Mouse (Mus musculus) brain, embryonic 14.5 days (tissue): Measurements from ENCODE around the gene Epha4. TPM values are rescaled to one million over a fixed set of nuclear protein-coding genes. Genes with fewer than 3 reads are reported as not detected.

Experiments used
- DNase-seq: peaks from one replicate; pipeline ENCODE4 v3.0.0-alpha.2; 2011; ENCODE audit warnings: low read depth
- CTCF ChIP-seq: fragments of 200-500 bp; IDR thresholded peaks from 2 replicates; pipeline ENCODE4 v1.5.1; 2012; ENCODE audit warnings: inconsistent platforms, mild to moderate bottlenecking, moderate library complexity, borderline replicate concordance; ENCODE audit not compliant: insufficient read depth, insufficient read length; ENCODE audit errors: extremely low read depth
- POLR2A ChIP-seq: fragments of 200-500 bp; IDR thresholded peaks from 2 replicates; pipeline ENCODE4 v1.6.1; 2012; ENCODE audit warnings: mild to moderate bottlenecking, inconsistent platforms, borderline replicate concordance; ENCODE audit not compliant: poor library complexity, insufficient read depth, insufficient read length, severe bottlenecking; ENCODE audit errors: extremely low read depth
- polyA plus RNA-seq: library from polyadenylated mRNA; depleted of rRNA; stranded (reverse); fragments of >200 nt; gene quantifications from 2 replicates; pipeline ENCODE4 v1.2.3, GENCODE M21; 2012; rRNA removed

Epha4 gene
- polyA plus RNA-seq, result 56.5 and 61.0 TPM in 2 replicates

GRCm38 (mm10) chr1:77514963-77515650, at the start of gene Epha4:
TSS of gene Epha4 (minus strand) at chr1:77515088.
- peak; percentile 98 for DNase-seq
- TF ChIP-seq CTCF, result no peak
- peak; percentile 63; the same call in 1 of the 2 replicates for TF ChIP-seq POLR2A

DNA sequence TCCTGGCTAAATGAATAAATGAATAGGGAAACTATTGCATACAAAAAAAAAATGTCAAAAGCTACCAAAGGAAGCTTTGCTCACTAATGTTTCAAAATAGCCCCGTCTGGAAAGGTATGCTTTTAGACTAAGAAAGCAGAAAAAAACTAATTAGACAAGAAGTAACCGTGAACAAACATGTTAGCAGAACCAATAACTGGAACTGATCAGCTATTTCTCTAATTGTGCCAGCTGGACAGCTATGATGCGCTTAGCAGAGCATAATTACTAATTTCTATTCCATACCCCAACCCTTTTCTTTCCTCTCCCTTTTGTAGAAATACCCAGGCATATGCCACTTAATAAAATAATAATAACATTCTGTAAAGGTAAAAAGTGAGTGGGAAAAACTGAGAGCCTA, 41.3 kb upstream of the Epha4 start:
- DNase-seq, result peak; percentile 47

DNA sequence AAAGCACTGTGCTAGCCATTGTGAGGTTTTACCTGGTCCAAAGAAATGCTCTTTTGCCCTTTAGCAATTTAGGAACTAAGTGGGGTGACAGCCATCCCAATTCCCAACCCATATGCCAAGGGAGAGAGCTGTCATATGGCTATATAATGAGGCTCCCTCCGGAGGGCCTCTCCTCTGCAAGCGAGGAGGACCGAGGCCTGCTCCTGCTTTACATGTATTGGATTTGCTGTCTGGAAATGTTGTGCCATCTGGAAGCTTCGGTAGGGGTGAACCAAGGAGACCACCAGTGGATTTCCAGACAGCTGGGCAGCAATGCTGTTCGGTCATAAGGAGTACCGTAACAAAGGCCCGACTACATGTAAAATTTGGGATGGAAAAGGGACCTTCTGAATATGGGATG, 37.0 kb upstream of the Epha4 start:
- TF ChIP-seq CTCF (no peak), POLR2A (no peak)
- DNase-seq, result peak; percentile 58

More for the DNA sequence above, 41.3 kb upstream of the Epha4 start:
- TF ChIP-seq CTCF (no peak), POLR2A (no peak)

- TF ChIP-seq CTCF, result no peak
- TF ChIP-seq POLR2A, result no peak
- peak; percentile 97 for DNase-seq
These were observed 30.8 kb upstream of the Epha4 start for GRCm38 (mm10) chr1:77545722-77546121.

GRCm38 (mm10) chr1:77545035-77545434, 30.1 kb upstream of the Epha4 start:
- TF ChIP-seq CTCF (no peak), POLR2A (no peak)
- no peak for DNase-seq

GRCm38 (mm10) chr1:77544279-77544678, 29.4 kb upstream of the Epha4 start:
- peak; percentile 66 for DNase-seq
- no peak for TF ChIP-seq POLR2A
- TF ChIP-seq CTCF, result no peak

DNA sequence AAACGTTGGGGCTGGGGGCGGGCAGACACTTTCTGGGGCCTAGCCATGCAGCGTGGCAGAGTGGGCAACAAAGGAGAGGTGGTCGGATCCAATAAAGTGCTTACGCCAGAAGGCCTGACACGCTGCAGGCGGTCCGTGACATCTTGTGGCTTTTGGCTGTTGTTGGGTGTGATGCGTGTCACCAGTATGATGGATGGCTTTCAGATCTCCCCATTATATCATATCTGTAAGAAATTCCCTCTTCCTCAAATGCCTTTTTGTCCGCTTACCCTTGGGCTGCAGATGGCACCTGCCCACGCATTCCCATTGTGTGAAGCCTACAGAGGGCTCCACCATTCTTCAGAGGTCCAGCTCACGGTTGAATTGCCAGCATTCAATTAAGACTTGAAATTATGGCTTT, 25.1 kb upstream of the Epha4 start:
- DNase-seq, result no peak

GRCm38 (mm10) chr1:77538559-77538958, 23.7 kb upstream of the Epha4 start:
- no peak for TF ChIP-seq POLR2A
- TF ChIP-seq CTCF, result no peak
- DNase-seq, result no peak

More for the DNA sequence above, 25.1 kb upstream of the Epha4 start:
- TF ChIP-seq CTCF, result no peak
- no peak for TF ChIP-seq POLR2A

- TF ChIP-seq CTCF, result no peak
- no peak for TF ChIP-seq POLR2A
- DNase-seq, result no peak
These were observed 21.0 kb upstream of the Epha4 start for GRCm38 (mm10) chr1:77535905-77536304.

- peak; percentile 86 for DNase-seq
- no peak for TF ChIP-seq CTCF
- no peak for TF ChIP-seq POLR2A
These were observed 17.8 kb upstream of the Epha4 start for GRCm38 (mm10) chr1:77532576-77533183.

DNA sequence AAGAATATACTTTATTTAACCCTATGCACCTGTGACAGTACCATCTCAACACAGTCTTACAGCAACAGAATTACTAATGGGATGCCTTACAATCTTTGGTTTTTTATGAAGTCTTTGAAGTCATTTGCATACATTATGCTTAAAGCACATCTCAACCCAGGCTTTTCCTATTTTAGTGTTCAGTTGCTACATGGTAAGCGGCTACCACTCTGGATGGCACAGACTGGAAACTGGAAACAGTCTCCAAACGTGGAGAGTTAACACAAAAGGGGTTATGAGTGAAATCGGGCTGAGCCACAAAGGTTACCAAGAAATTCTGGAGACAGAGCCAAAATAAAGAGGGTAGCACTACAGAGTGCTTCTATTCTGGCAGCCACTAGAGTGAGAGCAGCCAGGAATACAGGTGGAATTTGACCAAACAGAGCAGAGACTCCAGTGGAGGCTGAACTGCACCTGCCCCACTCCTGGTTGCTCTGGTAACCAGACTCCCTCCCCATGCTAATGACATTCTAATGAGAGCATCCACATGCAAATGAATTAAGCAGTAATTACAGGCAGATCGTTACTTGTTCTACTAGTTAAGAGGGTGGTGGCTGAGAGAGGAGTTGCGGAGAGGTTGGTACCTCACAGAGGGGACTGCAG, 17.2 kb upstream of the Epha4 start:
- TF ChIP-seq CTCF (no peak), POLR2A (no peak)
- DNase-seq, result peak; percentile 94

GRCm38 (mm10) chr1:77525082-77525481, 10.2 kb upstream of the Epha4 start:
- no peak for DNase-seq
- TF ChIP-seq CTCF, result no peak
- TF ChIP-seq POLR2A, result no peak

GRCm38 (mm10) chr1:77523354-77523753, 8.5 kb upstream of the Epha4 start:
- TF ChIP-seq CTCF (no peak), POLR2A (no peak)
- no peak for DNase-seq
